Mouse (Mus musculus) heart, adult 11 months (tissue): ENCODE measurements at regions not wholly inside any gene's neighbourhood (a gene's known extent, or its start where the extent isn't known, plus 50 kb on each side); places are given as distances from the start of the nearest gene placed in this dataset.
A peak's percentile ranks its signal among the peaks of the same experiment; 100 is the strongest.
"Not testable (repeated sequence)": the region's sequence is repeated elsewhere in the genome, so short reads cannot be mapped to it uniquely, and the experiment has no call there.

Experiments
- DNase-seq: peaks from one replicate; pipeline ENCODE4 v3.0.0; 2022

- no peak for DNase-seq
These were observed 517.4 kb upstream of the Fam241a start for GRCm38 (mm10) chr3:128413481-128413880.

- no peak for DNase-seq
These were observed 516.0 kb upstream of the Fam241a start for GRCm38 (mm10) chr3:128412157-128412556.

- no peak for DNase-seq
These were observed 498.7 kb upstream of the Fam241a start for GRCm38 (mm10) chr3:128394805-128395204.

- no peak for DNase-seq
These were observed 484.5 kb upstream of the Fam241a start for GRCm38 (mm10) chr3:128380579-128380978.

- no peak for DNase-seq
These were observed 473.5 kb upstream of the Fam241a start for GRCm38 (mm10) chr3:128369521-128370127.

GRCm38 (mm10) chr3:128362310-128362709 lies 466.2 kb upstream of the Fam241a start:
- no peak for DNase-seq

- DNase-seq: not testable (repeated sequence)
These were observed 453.0 kb upstream of the Fam241a start for GRCm38 (mm10) chr3:128349123-128349522.

GRCm38 (mm10) chr3:128347782-128348574 lies 451.9 kb upstream of the Fam241a start:
- DNase-seq: no peak

- DNase-seq: no peak
These were observed 441.4 kb upstream of the Fam241a start for GRCm38 (mm10) chr3:128337508-128337907.

GRCm38 (mm10) chr3:128337031-128337430 lies 440.9 kb upstream of the Fam241a start:
- peak; percentile 83 for DNase-seq

- DNase-seq: no peak
These were observed 431.6 kb upstream of the Fam241a start for GRCm38 (mm10) chr3:128327677-128328076.

- DNase-seq: no peak
These were observed 405.2 kb upstream of the Fam241a start for GRCm38 (mm10) chr3:128301312-128301711.

GRCm38 (mm10) chr3:128298110-128298509 lies 402.0 kb upstream of the Fam241a start:
- no peak for DNase-seq

- no peak for DNase-seq
These were observed 391.7 kb upstream of the Fam241a start for GRCm38 (mm10) chr3:128287846-128288245.

GRCm38 (mm10) chr3:128285214-128285613 lies 389.1 kb upstream of the Fam241a start:
- no peak for DNase-seq

- no peak for DNase-seq
These were observed 384.5 kb upstream of the Fam241a start for GRCm38 (mm10) chr3:128280626-128281025.

- no peak for DNase-seq
These were observed 374.5 kb upstream of the Fam241a start for GRCm38 (mm10) chr3:128270576-128270975.

GRCm38 (mm10) chr3:128261208-128261607 lies 365.1 kb upstream of the Fam241a start:
- no peak for DNase-seq

GRCm38 (mm10) chr3:128247816-128248215 lies 351.7 kb upstream of the Fam241a start:
- DNase-seq: no peak

GRCm38 (mm10) chr3:128239813-128240421 lies 343.8 kb upstream of the Fam241a start:
- no peak for DNase-seq

- no peak for DNase-seq
These were observed 334.3 kb upstream of the Fam241a start for GRCm38 (mm10) chr3:128230390-128230789.

- no peak for DNase-seq
These were observed 330.9 kb upstream of the Fam241a start for GRCm38 (mm10) chr3:128226930-128227585.

GRCm38 (mm10) chr3:128226503-128226902 lies 330.4 kb upstream of the Fam241a start:
- DNase-seq: no peak
